Mouse (Mus musculus) spleen, adult 18-20 months (tissue): ENCODE results near the gene Tmem218.
A peak's percentile ranks its signal among the peaks of the same experiment; 100 is the strongest.

Experiments
- DNase-seq, 2 experiments: peaks; one replicate each; pipeline ENCODE4 v3.0.0; 2022; ENCODE audit warnings: mixed read lengths in 2 of 2

The Tmem218 gene

GRCm38 (mm10) chr9:37207929-37208411 lies at the start of gene Tmem218:
TSS of gene Tmem218 (plus strand) at chr9:37208223.
- peak; percentile 77 to 82 for DNase-seq

- DNase-seq: no peak
Observed at GRCm38 (mm10) chr9:37160686-37161085, 47.3 kb upstream of the Tmem218 start.

- no peak for DNase-seq
Observed at GRCm38 (mm10) chr9:37166899-37167298, 41.1 kb upstream of the Tmem218 start.

DNA sequence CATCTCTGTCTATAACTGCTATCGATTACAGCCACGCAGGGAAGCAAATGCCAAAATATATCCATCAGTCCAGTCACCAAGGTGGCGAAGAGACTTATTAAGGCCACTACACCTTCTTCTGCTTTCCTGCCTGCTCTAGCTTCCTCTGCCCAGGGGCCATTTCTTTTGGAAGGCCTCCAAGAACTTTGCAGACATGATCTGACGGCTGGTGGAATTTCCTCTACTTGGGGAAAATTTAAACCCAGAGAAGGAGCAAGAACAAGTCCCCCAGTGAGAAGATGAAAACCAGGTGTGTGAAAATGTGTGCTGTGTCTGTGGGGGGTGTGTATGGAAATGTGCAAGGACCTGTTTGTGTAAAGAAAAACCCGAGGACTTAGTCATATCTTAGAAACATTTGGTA lies 34.6 kb upstream of the Tmem218 start:
- DNase-seq: no peak

GRCm38 (mm10) chr9:37176002-37176401 lies 32.0 kb upstream of the Tmem218 start:
- DNase-seq: no peak

- DNase-seq: peak; percentile 12 to 52
Observed at GRCm38 (mm10) chr9:37177107-37177506, 30.9 kb upstream of the Tmem218 start.

GRCm38 (mm10) chr9:37177551-37177950 lies 30.5 kb upstream of the Tmem218 start:
- DNase-seq: no peak

- DNase-seq: no peak
Observed at GRCm38 (mm10) chr9:37178911-37179310, 29.1 kb upstream of the Tmem218 start.

- no peak for DNase-seq
Observed at GRCm38 (mm10) chr9:37179596-37179995, 28.4 kb upstream of the Tmem218 start.

DNA sequence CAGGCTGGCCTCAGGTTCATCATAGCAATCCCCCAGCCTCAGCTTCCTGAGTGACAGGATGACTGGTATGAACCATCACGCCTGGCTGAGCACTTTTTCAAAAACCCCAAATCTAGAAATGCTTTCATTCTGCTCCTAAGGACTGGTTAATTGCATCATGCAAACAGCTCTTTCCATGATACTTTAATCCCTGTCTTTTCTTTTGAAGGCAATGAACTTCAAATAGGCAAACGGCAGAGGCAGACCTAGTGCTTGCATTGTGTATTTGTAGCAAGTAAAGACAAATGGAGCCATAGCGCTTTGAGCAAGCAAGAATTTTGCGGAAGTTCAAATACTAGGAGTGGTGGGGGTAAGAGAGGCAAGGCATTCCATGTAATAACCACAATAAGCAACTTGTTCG lies 26.4 kb upstream of the Tmem218 start:
- no peak for DNase-seq

GRCm38 (mm10) chr9:37183176-37183575 lies 24.8 kb upstream of the Tmem218 start:
- no peak for DNase-seq

- DNase-seq: no peak
Observed at GRCm38 (mm10) chr9:37187407-37187806, 20.6 kb upstream of the Tmem218 start.

DNA sequence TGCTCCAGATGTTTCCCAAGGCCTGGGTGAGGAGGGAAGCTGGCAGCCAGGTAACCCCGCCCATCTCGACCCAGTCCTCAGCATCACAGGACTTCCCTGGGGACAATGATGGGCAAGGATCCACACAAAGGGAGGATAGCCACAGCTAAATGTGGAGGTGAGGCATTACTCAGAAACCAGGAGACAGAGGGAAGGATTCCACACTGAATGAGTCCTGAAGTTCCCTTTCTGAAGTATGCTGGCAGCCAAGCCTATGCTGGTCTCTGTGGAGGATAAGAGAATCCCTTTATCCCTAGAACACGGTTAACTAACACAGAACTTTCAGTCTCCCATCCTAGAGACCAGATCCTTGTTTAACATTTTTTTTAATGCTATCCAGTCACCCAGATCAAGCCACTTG lies 20.0 kb upstream of the Tmem218 start:
- no peak for DNase-seq

GRCm38 (mm10) chr9:37197067-37197466 lies 11.0 kb upstream of the Tmem218 start:
- no peak for DNase-seq

GRCm38 (mm10) chr9:37200414-37200813 lies 7.6 kb upstream of the Tmem218 start:
- no peak for DNase-seq

GRCm38 (mm10) chr9:37203884-37204283 lies 4.1 kb upstream of the Tmem218 start:
- no peak for DNase-seq

- DNase-seq: no peak
Observed at GRCm38 (mm10) chr9:37213060-37213738, 5.2 kb downstream of the Tmem218 start.

DNA sequence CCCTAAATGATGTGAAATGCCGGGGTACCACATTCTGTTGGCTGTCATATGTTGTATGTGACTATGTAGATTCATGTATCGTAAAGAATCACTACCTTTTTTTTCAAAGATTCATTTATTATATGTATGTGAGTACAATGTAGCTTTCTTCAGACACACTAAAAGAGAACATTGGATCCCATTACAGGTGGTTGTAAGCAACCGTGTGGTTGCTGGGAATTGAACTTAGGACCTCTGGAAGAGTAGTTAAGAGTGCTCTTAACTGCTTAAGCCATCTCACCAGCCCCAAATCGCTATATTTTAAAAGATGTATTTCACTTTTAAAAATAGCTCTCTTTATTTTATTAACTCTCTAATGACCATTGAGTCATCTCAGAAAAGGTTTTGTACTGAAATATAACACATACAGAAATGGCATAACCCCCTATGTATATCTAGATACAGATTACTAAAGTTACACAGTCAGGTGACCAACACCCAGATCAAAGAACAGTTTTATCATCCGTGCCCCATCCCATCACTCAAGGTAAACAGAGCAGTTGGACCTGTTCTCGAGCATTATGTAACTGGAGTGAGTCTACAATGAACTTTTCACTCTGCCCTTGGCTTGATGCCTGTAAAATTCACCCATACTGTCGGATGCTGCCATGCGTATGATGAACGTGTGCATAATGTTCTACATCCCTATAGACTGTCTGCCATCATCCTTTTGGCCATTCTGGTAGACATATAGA lies 6.5 kb downstream of the Tmem218 start:
- no peak for DNase-seq

- DNase-seq: no peak
Observed at GRCm38 (mm10) chr9:37220755-37221154, 12.7 kb downstream of the Tmem218 start.

- no peak for DNase-seq
Observed at GRCm38 (mm10) chr9:37225581-37225980, 17.6 kb downstream of the Tmem218 start.

DNA sequence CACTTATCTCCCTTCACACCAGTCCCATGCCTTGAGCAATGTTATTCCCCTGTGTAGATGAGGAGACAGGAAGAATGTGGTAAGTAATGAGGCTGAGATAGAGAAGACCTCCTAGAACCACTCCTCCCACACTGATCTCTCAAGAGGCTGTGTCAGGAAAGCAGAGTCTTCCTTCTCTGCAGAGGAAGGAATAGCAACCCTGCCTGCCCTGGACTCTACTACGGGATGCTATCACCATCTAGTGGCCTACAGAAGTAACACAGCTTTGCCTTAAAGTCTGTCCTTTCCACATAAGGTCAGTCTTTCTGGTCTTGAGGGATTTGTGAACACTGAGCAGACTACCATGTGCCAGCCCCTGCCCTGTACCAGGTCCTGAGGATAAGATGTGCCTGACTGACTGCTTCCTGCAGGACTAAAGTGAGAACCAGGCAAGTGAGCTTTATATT lies 21.9 kb downstream of the Tmem218 start:
- peak in 1 of 2 experiments; percentile 45 for DNase-seq

GRCm38 (mm10) chr9:37230486-37231195 lies 22.6 kb downstream of the Tmem218 start:
- DNase-seq: peak in 1 of 2 experiments; percentile 36
